Mouse (Mus musculus) gastrocnemius, postnatal 14 days (tissue): Measurements from ENCODE around the gene Heatr4. TPM values are rescaled to one million over a fixed set of nuclear protein-coding genes. Genes with fewer than 3 reads are reported as not detected.

Experiments
- total RNA-seq, 2 experiments: library from RNA; stranded (reverse); gene quantifications; 2 replicates each; pipeline ENCODE4 v1.2.3; 2021

Heatr4 gene
- total RNA-seq, 2 experiments from 2014 or later, result not detected

Other genes starting within 250 kb of the Heatr4 start
- 1 to 10 TPM; 5.6 to 6.8 TPM for gene Papln, start 221.2 kb downstream of the Heatr4 start, total RNA-seq
- 10 to 100 TPM; 16.4 to 16.7 TPM for gene Numb, start 62.9 kb downstream of the Heatr4 start, total RNA-seq
- 1 to 10 TPM; 3.3 to 3.7 TPM for gene Riox1, start 34.2 kb downstream of the Heatr4 start, total RNA-seq
- 10 to 100 TPM; 12.8 to 20.2 TPM for gene Acot2, start 3.0 kb upstream of the Heatr4 start, total RNA-seq
- gene Acot1, start 24.6 kb upstream of the Heatr4 start, total RNA-seq, result 1 to 10 TPM; 5.7 to 8.0 TPM
- gene Acot4, start 53.5 kb upstream of the Heatr4 start, total RNA-seq, result under 1 TPM; 0.16 to 0.27 TPM
- gene Gm49366, start 54.1 kb upstream of the Heatr4 start, total RNA-seq, result not detected
- not detected for gene Acot3, start 67.3 kb upstream of the Heatr4 start, total RNA-seq
- under 1 TPM in 1 of 2 experiments, not detected in 1; 0.14 TPM for gene Acot5, start 84.5 kb upstream of the Heatr4 start, total RNA-seq
- gene Acot6, start 115.8 kb upstream of the Heatr4 start, total RNA-seq, result 1 to 10 TPM; 2.4 to 2.6 TPM
- 1 to 10 TPM; 7.0 to 7.3 TPM for gene Dnal1, start 129.5 kb upstream of the Heatr4 start, total RNA-seq
- under 1 TPM; 0.23 to 0.24 TPM for gene Pnma1, start 163.6 kb upstream of the Heatr4 start, total RNA-seq
- 10 to 100 TPM; 10.8 to 11.2 TPM for gene Elmsan1, start 234.0 kb upstream of the Heatr4 start, total RNA-seq